Mouse (Mus musculus) hindbrain, embryonic 14.5 days (tissue): ENCODE data around the gene Lrtm1. TPM values are rescaled to one million over a fixed set of nuclear protein-coding genes. Genes with fewer than 3 reads are reported as not detected.
A peak's percentile ranks its signal among the peaks of the same experiment; 100 is the strongest.

ENCODE experiments used
- ATAC-seq: fragments of 200-750 bp; cut with Nextera tagmentation; 2 replicates; pipeline ENCODE4 v1.8.0; 2017; ENCODE audit warnings: moderate number of reproducible peaks, mild to moderate bottlenecking, moderate TSS enrichment, moderate library complexity; ENCODE audit not compliant: low FRiP score
- DNase-seq: peaks from one replicate; pipeline ENCODE4 v3.0.0-alpha.2; 2015; ENCODE audit warnings: low spot score
- H3K27ac ChIP-seq: fragments of 300-500 bp; sonication (generic); 2 replicates; pipeline ENCODE4 v1.5.1; 2014; ENCODE audit warnings: mild to moderate bottlenecking, moderate library complexity
- H3K27me3 ChIP-seq: fragments of 300-500 bp; sonication (generic); 2 replicates; pipeline ENCODE4 v1.6.1; 2014; ENCODE audit warnings: mild to moderate bottlenecking, low read length, mixed read lengths; ENCODE audit not compliant: control insufficient read depth, insufficient read depth
- H3K36me3 ChIP-seq: fragments of 300-500 bp; sonication (generic); replicated peaks from 2 replicates; pipeline ENCODE4 v1.6.1; 2014; ENCODE audit not compliant: control insufficient read depth, insufficient read depth
- H3K4me1 ChIP-seq: fragments of 300-500 bp; sonication (generic); replicated peaks from 2 replicates; pipeline ENCODE4 v1.6.1; 2014; ENCODE audit warnings: antibody characterized with exemption, low read length, mixed read lengths; ENCODE audit not compliant: control insufficient read depth, insufficient read depth
- H3K4me2 ChIP-seq: fragments of 300-500 bp; sonication (generic); replicated peaks from 2 replicates; pipeline ENCODE4 v1.6.1; 2014; ENCODE audit warnings: mild to moderate bottlenecking, moderate library complexity
- H3K4me3 ChIP-seq: fragments of 300-500 bp; sonication (generic); replicated peaks from 2 replicates; pipeline ENCODE4 v1.5.1; 2014; ENCODE audit warnings: mild to moderate bottlenecking, low read length
- H3K9ac ChIP-seq: fragments of 300-500 bp; sonication (generic); 2 replicates; pipeline ENCODE4 v1.6.1; 2014
- H3K9me3 ChIP-seq: fragments of 300-500 bp; sonication (generic); 2 replicates; pipeline ENCODE4 v1.6.1; 2016; ENCODE audit warnings: low read length; ENCODE audit not compliant: control insufficient read depth
- WGBS: fragments of 180-500 bp; shearing (Covaris S2); extraction: QIAGEN DNeasy Blood & Tissue Kit; methylation state at CpG from one replicate; pipeline ENCODE4 v1.1.7; 2014; 5-methylcytosine and 5-hydroxymethylcytosine counted together
- polyA plus RNA-seq: library from polyadenylated mRNA; unstranded; fragments of >200 nt; fragmentation: Nextera tagmentation; extraction: Ambion mirVana; gene quantifications from 2 replicates; pipeline ENCODE4 v1.2.1, GENCODE M21; 2014

The Lrtm1 gene
- polyA plus RNA-seq, 1 experiment from 2014 or later, result 0.70 TPM

GRCm38 (mm10) chr14:29028391-29029106, 10.5 kb downstream of the Lrtm1 start:
- Histone ChIP-seq H3K4me1 (peaks cover 12% of the 10 kb centered on the region), H3K27ac (0 out of 2 replicates have a peak overlapping the region, but pooled peaks have one; percentile 16), H3K27me3 (no peaks in the 10 kb centered on the region), H3K4me3 (no peak overlapping the region), H3K9ac (no peak overlapping the region), H3K9me3 (no peaks in the 10 kb centered on the region), H3K4me2 (no peak overlapping the region), H3K36me3 (no peaks in the 10 kb centered on the region)
- ATAC-seq (no peak), DNase-seq (no peak)
- WGBS, result 49% methylated on average over 6 of the region's 6 CpGs

- Histone ChIP-seq H3K9me3 (no peaks in the 10 kb centered on the region), H3K27me3 (no peaks in the 10 kb centered on the region), H3K36me3 (no peaks in the 10 kb centered on the region), H3K4me3 (no peak overlapping the region), H3K4me2 (no peak overlapping the region), H3K4me1 (peaks cover 12% of the 10 kb centered on the region), H3K27ac (0 out of 2 replicates have a peak overlapping the region, but pooled peaks have one; percentile 46), H3K9ac (no peak overlapping the region)
- DNase-seq, result peak; percentile 57
- ATAC-seq, result no peak; the same call in 1 of the 2 replicates
- 17% methylated on average over 2 of the region's 2 CpGs for WGBS
Observed at GRCm38 (mm10) chr14:29029107-29029469, 11.1 kb downstream of the Lrtm1 start.

- DNase-seq, result no peak
- ATAC-seq, result no peak
- no peaks in the 10 kb centered on the region for H3K36me3 ChIP-seq
Observed at GRCm38 (mm10) chr14:29029896-29030420, 11.9 kb downstream of the Lrtm1 start.

GRCm38 (mm10) chr14:29030519-29030918, 12.5 kb downstream of the Lrtm1 start:
- no peak overlapping the region for H3K27ac ChIP-seq
- WGBS, result 41% methylated on average over 9 of the region's 9 CpGs
- ATAC-seq, result no peak

More at GRCm38 (mm10) chr14:29029896-29030420, 11.9 kb downstream of the Lrtm1 start:
- peaks cover 12% of the 10 kb centered on the region for H3K4me1 ChIP-seq
- H3K4me3 ChIP-seq, result no peak overlapping the region
- H3K4me2 ChIP-seq, result no peak overlapping the region
- H3K27me3 ChIP-seq, result no peaks in the 10 kb centered on the region
- no peak overlapping the region for H3K27ac ChIP-seq
- H3K9me3 ChIP-seq, result no peaks in the 10 kb centered on the region
- H3K9ac ChIP-seq, result no peak overlapping the region
- WGBS, result 66% methylated on average over 11 of the region's 11 CpGs

GRCm38 (mm10) chr14:29031858-29032395, 13.9 kb downstream of the Lrtm1 start:
- Histone ChIP-seq H3K4me3 (no peak overlapping the region), H3K9ac (no peak overlapping the region), H3K9me3 (no peaks in the 10 kb centered on the region), H3K4me2 (no peak overlapping the region), H3K4me1 (peaks cover 12% of the 10 kb centered on the region), H3K36me3 (no peaks in the 10 kb centered on the region), H3K27me3 (no peaks in the 10 kb centered on the region), H3K27ac (no peak overlapping the region)
- ATAC-seq (no peak), DNase-seq (no peak)
- WGBS, result 89% methylated on average over 1 of the region's 1 CpGs

More at GRCm38 (mm10) chr14:29030519-29030918, 12.5 kb downstream of the Lrtm1 start:
- no peak overlapping the region for H3K4me3 ChIP-seq
- H3K4me2 ChIP-seq, result no peak overlapping the region
- peaks cover 12% of the 10 kb centered on the region for H3K4me1 ChIP-seq
- no peaks in the 10 kb centered on the region for H3K9me3 ChIP-seq
- H3K9ac ChIP-seq, result no peak overlapping the region
- H3K36me3 ChIP-seq, result no peaks in the 10 kb centered on the region
- DNase-seq, result no peak
- H3K27me3 ChIP-seq, result no peaks in the 10 kb centered on the region

- H3K27me3 ChIP-seq, result no peaks in the 10 kb centered on the region
Observed at GRCm38 (mm10) chr14:29038246-29038645, 20.2 kb downstream of the Lrtm1 start.

GRCm38 (mm10) chr14:29040606-29041364, 22.8 kb downstream of the Lrtm1 start:
- no peaks in the 10 kb centered on the region for H3K27me3 ChIP-seq
- 35% methylated on average over 9 of the region's 9 CpGs for WGBS
- H3K4me1 ChIP-seq, result peaks cover 17% of the 10 kb centered on the region
- H3K36me3 ChIP-seq, result no peaks in the 10 kb centered on the region
- no peak overlapping the region for H3K4me2 ChIP-seq
- DNase-seq (peak; percentile 68), ATAC-seq (peak; percentile 88; the same call in 1 of the 2 replicates)
- H3K9me3 ChIP-seq, result no peaks in the 10 kb centered on the region
- peak overlapping the region; percentile 39; the same call in 1 of the 2 replicates for H3K27ac ChIP-seq
- H3K4me3 ChIP-seq, result no peak overlapping the region
- no peak overlapping the region for H3K9ac ChIP-seq

More at GRCm38 (mm10) chr14:29038246-29038645, 20.2 kb downstream of the Lrtm1 start:
- 46% methylated on average over 5 of the region's 5 CpGs for WGBS
- H3K4me1 ChIP-seq, result peaks cover 17% of the 10 kb centered on the region
- no peak overlapping the region for H3K27ac ChIP-seq
- ATAC-seq (no peak), DNase-seq (peak; percentile 40)
- no peak overlapping the region for H3K4me3 ChIP-seq
- H3K9me3 ChIP-seq, result no peaks in the 10 kb centered on the region
- H3K36me3 ChIP-seq, result no peaks in the 10 kb centered on the region
- no peak overlapping the region for H3K9ac ChIP-seq
- no peak overlapping the region for H3K4me2 ChIP-seq

- ATAC-seq, result no peak
Observed at GRCm38 (mm10) chr14:29041498-29041897, 23.5 kb downstream of the Lrtm1 start.

GRCm38 (mm10) chr14:29042355-29042754, 24.3 kb downstream of the Lrtm1 start:
- no peak overlapping the region for H3K4me3 ChIP-seq
- no peaks in the 10 kb centered on the region for H3K27me3 ChIP-seq
- no peak for ATAC-seq
- no peak overlapping the region for H3K9ac ChIP-seq
- H3K27ac ChIP-seq, result no peak overlapping the region
- H3K4me1 ChIP-seq, result peaks cover 17% of the 10 kb centered on the region
- no peak overlapping the region for H3K4me2 ChIP-seq
- H3K36me3 ChIP-seq, result no peaks in the 10 kb centered on the region
- 46% methylated on average over 1 of the region's 1 CpGs for WGBS
- H3K9me3 ChIP-seq, result no peaks in the 10 kb centered on the region
- no peak for DNase-seq

More at GRCm38 (mm10) chr14:29041498-29041897, 23.5 kb downstream of the Lrtm1 start:
- Histone ChIP-seq H3K9me3 (no peaks in the 10 kb centered on the region), H3K27ac (peak overlapping the region; percentile 39; the same call in 1 of the 2 replicates), H3K27me3 (no peaks in the 10 kb centered on the region), H3K36me3 (no peaks in the 10 kb centered on the region), H3K4me1 (peaks cover 17% of the 10 kb centered on the region), H3K4me2 (no peak overlapping the region), H3K9ac (no peak overlapping the region), H3K4me3 (no peak overlapping the region)
- 89% methylated on average over 1 of the region's 1 CpGs for WGBS
- no peak for DNase-seq
